Mouse (Mus musculus) pancreas, adult 10 weeks (tissue): Measurements from ENCODE around the gene Ide. TPM values are rescaled to one million over a fixed set of nuclear protein-coding genes. Genes with fewer than 3 reads are reported as not detected.

Experiments used
- polyA plus RNA-seq: library from polyadenylated mRNA; stranded (reverse); fragments of 350-450 nt; fragmentation: Illumina TruSeq; extraction: RNeasy Lipid Tissue Mini Kit (QIAGEN cat#74804); gene quantifications from one replicate; pipeline ENCODE4 v1.2.3, GENCODE M21; 2015; ENCODE audit warnings: low read depth, low replicate concordance; ENCODE audit not compliant: insufficient read depth

Ide gene
- polyA plus RNA-seq = 6.1 TPM

DNA sequence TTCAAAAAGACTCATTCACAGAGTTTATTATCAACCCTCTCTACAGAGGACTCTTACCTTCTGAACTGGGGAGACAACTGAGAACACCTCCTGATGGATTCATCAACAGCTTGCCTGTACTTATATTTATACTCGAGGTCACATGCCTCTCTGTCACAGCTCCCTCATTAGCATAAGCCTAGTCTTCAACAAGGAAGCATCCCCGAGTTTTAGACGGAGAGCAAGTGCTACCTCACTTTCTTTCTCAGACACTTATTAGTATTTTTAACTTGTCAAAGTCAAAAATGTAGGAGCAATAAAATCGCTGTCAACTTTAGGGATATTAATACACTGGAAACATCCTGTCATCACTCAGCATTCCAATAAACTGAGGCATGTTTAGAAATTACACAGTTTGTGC, at the start of gene Ide:
Gene Ide (minus strand): TSS at position 101 of the 400 bp plus-strand sequence.

GRCm38 (mm10) chr19:37375755-37376615, 38.3 kb upstream of the Ide start, which contains the start of gene Kif11:
Gene Kif11, plus strand, starts transcription at chr19:37376403.

Other genes starting within 250 kb of the Ide start
- gene March5, start 130.3 kb downstream of the Ide start, polyA plus RNA-seq = 26.5 TPM
- gene Cpeb3, start 129.3 kb downstream of the Ide start, polyA plus RNA-seq = 2.7 TPM
- gene Kif11, start 38.6 kb upstream of the Ide start, polyA plus RNA-seq = 0.17 TPM
- gene Hhex, start 97.0 kb upstream of the Ide start, polyA plus RNA-seq = 11.9 TPM
- 3.6 TPM for gene Exoc6, start 212.6 kb upstream of the Ide start, polyA plus RNA-seq